Mouse (Mus musculus): Measurements from ENCODE around the gene Insig2. TPM values are rescaled to one million over a fixed set of nuclear protein-coding genes. Genes with fewer than 3 reads are reported as not detected.

Gene Insig2
- total RNA-seq, 1 experiment = 24.9 TPM

DNA sequence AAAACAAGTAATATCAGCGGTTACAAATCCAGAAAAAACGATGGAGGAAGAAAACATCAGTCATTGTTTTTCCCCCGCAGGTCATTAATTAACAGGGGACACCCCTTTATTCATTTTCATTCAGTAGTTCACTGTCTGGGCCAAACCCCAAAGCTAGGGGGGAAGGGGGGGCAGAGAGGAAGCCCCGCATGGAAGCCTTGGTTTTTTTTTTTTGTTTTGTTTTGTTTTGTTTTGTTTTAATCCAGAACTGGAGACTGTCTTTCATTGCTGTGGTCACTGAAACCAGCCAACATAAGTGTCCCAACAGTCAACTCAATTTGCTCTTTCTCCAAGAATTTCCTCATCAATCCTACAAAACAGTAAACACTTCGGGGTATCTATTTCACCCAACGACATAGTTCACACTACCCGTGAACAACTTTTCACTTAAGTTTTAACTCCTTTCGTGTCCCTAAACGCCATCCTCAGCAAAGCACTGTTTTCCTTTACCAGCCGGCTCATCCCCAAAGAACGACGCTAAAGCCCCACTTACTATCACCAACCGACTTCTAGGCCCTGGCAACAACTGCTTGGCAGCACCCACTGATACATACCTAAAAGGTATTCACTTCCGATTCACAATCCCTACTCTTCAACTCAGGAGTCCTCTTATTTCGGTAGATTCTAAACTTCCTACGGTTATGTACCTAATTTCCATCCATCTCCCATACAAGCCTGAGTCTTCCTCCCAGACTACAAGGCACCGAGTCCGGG is 5.6 kb downstream of the Insig2 start:
- Histone ChIP-seq H3K9ac (ENCODE audit: insufficient read depth, low read depth, low read length, poor library complexity, severe bottlenecking) (peak overlapping the region; percentile 67), H3K4me3 (ENCODE audit: insufficient read depth in 1 of 2, low read depth in 1 of 2, low read length in 2 of 2, poor library complexity in 1 of 2, severe bottlenecking in 1 of 2) (peak overlapping the region; percentile 85 to 88), H3K4me1 (ENCODE audit: control insufficient read depth in 2 of 2, insufficient read depth in 2 of 2, low read length in 2 of 2, poor library complexity in 1 of 2) (no peaks in the 10 kb centered on the region), H3K27ac (ENCODE audit: insufficient read depth, low read depth, low read length, poor library complexity, severe bottlenecking) (no peak overlapping the region), H3K36me3 (ENCODE audit: control insufficient read depth, insufficient read depth, low read length, poor library complexity, severe bottlenecking) (no peaks in the 10 kb centered on the region), H3K9me3 (ENCODE audit: control insufficient read depth, insufficient read depth, low read depth, low read length) (no peaks in the 10 kb centered on the region)
- peak; percentile 13 for DNase-seq (ENCODE audit: low read depth, low spot score)
- no peak for TF ChIP-seq ZNF384 (IDR thresholded peaks at IDR 0.05; ENCODE audit: low read depth, low read length)
- no peak for TF ChIP-seq HCFC1 (IDR thresholded peaks at IDR 0.05; ENCODE audit: borderline replicate concordance, insufficient read depth, low read length)
- TF ChIP-seq ZC3H11A (IDR thresholded peaks at IDR 0.05; ENCODE audit: borderline replicate concordance, low read depth, low read length) = no peak
- no peak for TF ChIP-seq MAFK (IDR thresholded peaks at IDR 0.05; ENCODE audit: insufficient read depth, low read depth, low read length)
- no peak for TF ChIP-seq CHD2 (IDR thresholded peaks at IDR 0.05; ENCODE audit: low read depth, low read length)
- in situ Hi-C loops (cut with MboI; ENCODE audit: low sequenced_read_pairs in 2 of 2, unreplicated experiment in 2 of 2) = no loop called here

DNA sequence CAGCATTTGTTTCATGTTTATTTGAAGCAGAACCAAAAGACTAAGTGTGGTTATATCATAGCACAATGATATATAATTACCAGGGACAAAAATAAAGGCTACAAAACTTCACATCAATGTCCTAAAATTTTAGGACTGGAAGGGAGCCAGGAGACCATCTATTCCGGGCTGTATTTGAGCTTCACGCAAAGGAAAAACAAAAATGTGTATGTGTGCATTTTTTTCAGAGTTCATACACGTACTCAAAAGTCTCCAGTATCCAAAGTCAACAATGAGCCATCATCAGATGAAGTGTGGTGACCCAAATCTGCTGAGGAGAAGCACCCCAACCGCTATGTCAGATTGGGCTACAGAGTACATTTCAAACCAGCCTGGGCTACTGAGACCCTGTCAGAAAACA is 8.9 kb downstream of the Insig2 start:
- H3K9me3 ChIP-seq (ENCODE audit: control insufficient read depth, insufficient read depth, low read depth, low read length) = no peaks in the 10 kb centered on the region
- 0 out of 2 replicates have a peak, but pooled peaks cover 2% of the 10 kb centered on the region for H3K36me3 ChIP-seq (ENCODE audit: control insufficient read depth, insufficient read depth, low read length, poor library complexity, severe bottlenecking)
- in situ Hi-C loops (cut with MboI; ENCODE audit: low sequenced_read_pairs in 2 of 2, unreplicated experiment in 2 of 2) = no loop called here

DNA sequence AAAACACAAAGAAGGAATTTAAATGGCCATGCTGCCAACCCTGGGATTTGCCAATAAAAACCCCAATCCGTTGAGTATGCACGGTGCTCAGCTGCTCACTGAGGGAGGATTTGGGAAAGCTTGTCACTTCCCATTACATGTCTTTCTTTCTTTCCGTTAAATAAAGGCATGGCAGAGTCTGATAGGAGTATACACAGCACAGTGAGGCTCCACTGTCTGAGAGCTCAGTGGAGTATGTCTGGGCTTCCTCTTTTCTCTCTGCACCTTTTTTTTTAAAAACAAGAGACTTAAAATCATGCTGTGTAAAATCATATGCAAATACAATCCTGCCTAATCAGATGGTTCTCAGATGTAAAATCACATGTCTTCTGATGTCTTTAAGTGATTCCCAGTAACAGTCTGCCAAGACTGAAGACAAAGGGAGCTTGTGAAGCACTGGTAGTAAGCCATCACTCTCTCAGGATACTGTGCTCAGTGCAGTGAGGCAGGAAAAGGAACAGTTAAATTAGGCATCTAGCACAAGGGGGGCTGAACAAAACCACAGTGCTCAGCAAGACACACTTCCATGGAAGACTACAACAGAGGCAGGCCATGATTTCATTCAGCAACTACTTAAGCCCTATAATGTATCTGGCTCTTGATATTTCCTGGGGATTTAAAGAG is 17.5 kb downstream of the Insig2 start:
- no peak overlapping the region for H3K27ac ChIP-seq (ENCODE audit: insufficient read depth, low read depth, low read length, poor library complexity, severe bottlenecking)
- no peak overlapping the region for H3K4me3 ChIP-seq (ENCODE audit: insufficient read depth in 1 of 2, low read depth in 1 of 2, low read length in 2 of 2, poor library complexity in 1 of 2, severe bottlenecking in 1 of 2)
- H3K4me1 ChIP-seq (ENCODE audit: control insufficient read depth in 2 of 2, insufficient read depth in 2 of 2, low read length in 2 of 2, poor library complexity in 1 of 2) = no peaks in the 10 kb centered on the region; a peak in 1 of 4 replicates
- no peak for DNase-seq (ENCODE audit: low read depth, low spot score)
- TF ChIP-seq CHD2 (IDR thresholded peaks at IDR 0.05; ENCODE audit: low read depth, low read length) (no peak), HCFC1 (IDR thresholded peaks at IDR 0.05; ENCODE audit: borderline replicate concordance, insufficient read depth, low read length) (no peak)
- no peaks in the 10 kb centered on the region for H3K9me3 ChIP-seq (ENCODE audit: control insufficient read depth, insufficient read depth, low read depth, low read length)
- H3K36me3 ChIP-seq (ENCODE audit: control insufficient read depth, insufficient read depth, low read length, poor library complexity, severe bottlenecking) = peaks cover 4% of the 10 kb centered on the region; the same call in 1 of the 2 replicates
- in situ Hi-C loops (cut with MboI; ENCODE audit: low sequenced_read_pairs in 2 of 2, unreplicated experiment in 2 of 2) = no loop called here
- H3K9ac ChIP-seq (ENCODE audit: insufficient read depth, low read depth, low read length, poor library complexity, severe bottlenecking) = no peak overlapping the region

More for the DNA sequence above, 8.9 kb downstream of the Insig2 start:
- H3K4me3 ChIP-seq (ENCODE audit: insufficient read depth in 1 of 2, low read depth in 1 of 2, low read length in 2 of 2, poor library complexity in 1 of 2, severe bottlenecking in 1 of 2) = no peak overlapping the region
- no peak for DNase-seq (ENCODE audit: low read depth, low spot score)
- H3K27ac ChIP-seq (ENCODE audit: insufficient read depth, low read depth, low read length, poor library complexity, severe bottlenecking) = no peak overlapping the region
- no peak overlapping the region for H3K9ac ChIP-seq (ENCODE audit: insufficient read depth, low read depth, low read length, poor library complexity, severe bottlenecking)
- TF ChIP-seq ZC3H11A (IDR thresholded peaks at IDR 0.05; ENCODE audit: borderline replicate concordance, low read depth, low read length) (no peak), MAFK (IDR thresholded peaks at IDR 0.05; ENCODE audit: insufficient read depth, low read depth, low read length) (no peak), CHD2 (IDR thresholded peaks at IDR 0.05; ENCODE audit: low read depth, low read length) (no peak), ZNF384 (IDR thresholded peaks at IDR 0.05; ENCODE audit: low read depth, low read length) (no peak), HCFC1 (IDR thresholded peaks at IDR 0.05; ENCODE audit: borderline replicate concordance, insufficient read depth, low read length) (no peak)
- no peaks in the 10 kb centered on the region for H3K4me1 ChIP-seq (ENCODE audit: control insufficient read depth in 2 of 2, insufficient read depth in 2 of 2, low read length in 2 of 2, poor library complexity in 1 of 2)

DNA sequence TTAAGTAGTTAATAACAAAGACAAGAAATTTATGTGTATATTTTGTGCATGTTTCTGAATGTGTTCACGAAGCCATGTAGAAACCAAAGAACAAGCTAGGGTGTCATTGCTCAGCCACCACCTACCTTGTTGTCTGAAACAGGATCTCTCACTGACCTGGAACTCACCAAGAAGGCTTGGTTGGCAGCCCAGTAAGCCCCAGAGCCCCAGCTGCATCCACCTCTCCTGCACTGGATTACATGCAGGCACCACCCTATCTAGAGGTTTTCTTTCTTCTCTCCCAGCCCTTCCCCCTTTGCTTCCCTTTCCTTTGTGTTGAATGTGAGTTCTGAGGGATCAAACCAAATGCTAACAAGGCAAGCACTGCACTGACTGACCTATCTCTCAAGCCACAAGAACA is 19.2 kb downstream of the Insig2 start:
- no peak overlapping the region for H3K27ac ChIP-seq (ENCODE audit: insufficient read depth, low read depth, low read length, poor library complexity, severe bottlenecking)
- H3K4me1 ChIP-seq (ENCODE audit: control insufficient read depth in 2 of 2, insufficient read depth in 2 of 2, low read length in 2 of 2, poor library complexity in 1 of 2) = no peaks in the 10 kb centered on the region; a peak in 1 of 4 replicates
- peaks cover 1% of the 10 kb centered on the region; the same call in 1 of the 2 replicates for H3K36me3 ChIP-seq (ENCODE audit: control insufficient read depth, insufficient read depth, low read length, poor library complexity, severe bottlenecking)
- TF ChIP-seq ZNF384 (IDR thresholded peaks at IDR 0.05; ENCODE audit: low read depth, low read length) = no peak
- no peak for DNase-seq (ENCODE audit: low read depth, low spot score)
- H3K4me3 ChIP-seq (ENCODE audit: insufficient read depth in 1 of 2, low read depth in 1 of 2, low read length in 2 of 2, poor library complexity in 1 of 2, severe bottlenecking in 1 of 2) = no peak overlapping the region
- in situ Hi-C loops (cut with MboI; ENCODE audit: low sequenced_read_pairs in 2 of 2, unreplicated experiment in 2 of 2) = no loop called here
- H3K9ac ChIP-seq (ENCODE audit: insufficient read depth, low read depth, low read length, poor library complexity, severe bottlenecking) = no peak overlapping the region
- H3K9me3 ChIP-seq (ENCODE audit: control insufficient read depth, insufficient read depth, low read depth, low read length) = no peaks in the 10 kb centered on the region
